9 mouse cellular contexts compared by ENCODE assay signal in genomic region chr16:17132906-17133200, GRCm38 (mm10). TPM values are rescaled to one million over a fixed set of nuclear protein-coding genes. Genes with fewer than 3 reads are reported as not detected.
DNase-seq lines count a peak whose midpoint lies in the region; ATAC-seq and TF ChIP-seq lines count a peak whose summit lies in the region.
"Had no signal": no experiment of that assay in that cellular context is flagged by ENCODE, and none has a peak within 500 bp of the region (broad histone marks: within the 10 kb centered on the region; RNA-seq: fewer than 3 reads in every experiment).

No protein-coding gene starts in this region.

- no peak for DNase-seq in heart, adult 8-10 months (ENCODE audit: low spot score)
- DNase-seq in G1E (ENCODE audit: low spot score): no peak
- no peak for DNase-seq in hindbrain, embryonic 10.5 days (ENCODE audit: low spot score)
- peak; percentile 36 for DNase-seq in midbrain, embryonic 10.5 days (ENCODE audit: low spot score)
- DNase-seq in thymus, postnatal 10 days (ENCODE audit: low spot score in 2 of 2): no peak
- DNase-seq in urinary bladder, postnatal 4 days (ENCODE audit: low spot score in 2 of 2): no peak
- DNase-seq in kidney, postnatal 25 days: no peak

- no peaks in the 10 kb centered on the region for H3K9me3 ChIP-seq in heart, embryonic 15.5 days (replicated peaks)
- H3K9me3 ChIP-seq in G1E (replicated peaks): no peaks in the 10 kb centered on the region
- H3K9me3 ChIP-seq in hindbrain, embryonic 10.5 days: no peaks in the 10 kb centered on the region
- H3K9me3 ChIP-seq in midbrain, embryonic 10.5 days (replicated peaks): no peaks in the 10 kb centered on the region

- H3K36me3 ChIP-seq in heart, embryonic 15.5 days: no peaks in the 10 kb centered on the region
- peaks cover 18% of the 10 kb centered on the region for H3K36me3 ChIP-seq in G1E (replicated peaks)
- peaks cover 12% of the 10 kb centered on the region for H3K36me3 ChIP-seq in hindbrain, embryonic 10.5 days
- peaks cover 13% of the 10 kb centered on the region; the same call in 1 of the 2 replicates for H3K36me3 ChIP-seq in midbrain, embryonic 10.5 days

- H3K4me3 ChIP-seq in heart, embryonic 15.5 days: peak overlapping the region; percentile 86
- H3K4me3 ChIP-seq in G1E (ENCODE audit: low read depth, low read length): peak overlapping the region; percentile 95; the same call in 1 of the 2 replicates
- H3K4me3 ChIP-seq in hindbrain, embryonic 10.5 days: peak overlapping the region; percentile 83
- peak overlapping the region; percentile 83 for H3K4me3 ChIP-seq in midbrain, embryonic 10.5 days

- H3K27me3 ChIP-seq in heart, embryonic 15.5 days: no peaks in the 10 kb centered on the region
- H3K27me3 ChIP-seq in G1E (ENCODE audit: insufficient read depth, low read length): peaks cover 3% of the 10 kb centered on the region
- H3K27me3 ChIP-seq in hindbrain, embryonic 10.5 days (ENCODE audit: insufficient read depth, poor library complexity, severe bottlenecking): peaks cover 5% of the 10 kb centered on the region; the same call in 1 of the 2 replicates
- H3K27me3 ChIP-seq in midbrain, embryonic 10.5 days (ENCODE audit: low read depth, poor library complexity, severe bottlenecking): no peaks in the 10 kb centered on the region

- H3K27ac ChIP-seq in heart, embryonic 15.5 days: no peak overlapping the region
- peak overlapping the region; percentile 94 for H3K27ac ChIP-seq in hindbrain, embryonic 10.5 days
- peak overlapping the region; percentile 92 for H3K27ac ChIP-seq in midbrain, embryonic 10.5 days (replicated peaks)

- 42% methylated on average over 7 of the region's 7 CpGs for WGBS in heart, embryonic 15.5 days
- whole genome bisulfite sequencing in hindbrain, embryonic 10.5 days: 34% methylated on average over 7 of the region's 7 CpGs
- WGBS in midbrain, embryonic 10.5 days: 41% methylated on average over 7 of the region's 7 CpGs

- no peak for ATAC-seq in heart, embryonic 15.5 days (replicated peaks; ENCODE audit: insufficient number of reproducible peaks, insufficient read depth, low FRiP score, low read depth)
- no peak for ATAC-seq in G1E (ENCODE audit: extremely low read depth, insufficient number of reproducible peaks, low FRiP score, poor library complexity, severe bottlenecking)

- no peak for TF ChIP-seq CTCF in G1E (IDR thresholded peaks at IDR 0.05; ENCODE audit: low read depth, low read length)

- peak overlapping the region; percentile 98 for H3K4me2 ChIP-seq in heart, embryonic 15.5 days

- peak overlapping the region; percentile 43; the same call in 1 of the 2 replicates for H3K9ac ChIP-seq in heart, embryonic 15.5 days

- H3K4me1 ChIP-seq in heart, embryonic 15.5 days (replicated peaks): peaks cover 15% of the 10 kb centered on the region
- peaks cover 28% of the 10 kb centered on the region for H3K4me1 ChIP-seq in G1E (ENCODE audit: insufficient read depth, low read depth, low read length)
- H3K4me1 ChIP-seq in hindbrain, embryonic 10.5 days (replicated peaks): peaks cover 23% of the 10 kb centered on the region
- H3K4me1 ChIP-seq in midbrain, embryonic 10.5 days: peaks cover 26% of the 10 kb centered on the region

RNA-seq across cellular contexts. Expression of gene Sdf2l1, which starts 0.7 kb away (rescaled TPM):
- 41.7 and 58.8 TPM in 2 replicates for polyA plus RNA-seq in heart, embryonic 15.5 days (2015; fragmentation: Nextera tagmentation; extraction: Ambion mirVana)
- total RNA-seq in heart, adult 8-10 months (2022): 10 to 100 TPM; 11.8 to 26.0 (median 12.9) TPM
- total RNA-seq in G1E (2014; fragmentation: Nextera tagmentation) (16.5 and 20.2 TPM in 2 replicates), G1E (2017) (43.1 and 48.1 TPM in 2 replicates)
- 74.7 and 93.8 TPM in 2 replicates for polyA plus RNA-seq in G1E (2012)
- polyA plus RNA-seq in hindbrain, embryonic 10.5 days (2016; fragmentation: Nextera tagmentation; extraction: Ambion mirVana): 114 and 136 TPM in 2 replicates
- 101 and 136 TPM in 2 replicates for polyA plus RNA-seq in midbrain, embryonic 10.5 days (2016; fragmentation: Nextera tagmentation; extraction: Ambion mirVana)

RNA-seq across cellular contexts. Expression of gene 2610318N02Rik, which starts 7.9 kb away (rescaled TPM):
- 13.2 and 18.4 TPM in 2 replicates for polyA plus RNA-seq in heart, embryonic 15.5 days (2015; fragmentation: Nextera tagmentation; extraction: Ambion mirVana)
- not detected for total RNA-seq in heart, adult 8-10 months (2022)
- total RNA-seq in G1E (2014; fragmentation: Nextera tagmentation) (18.3 and 27.6 TPM in 2 replicates), G1E (2017) (8.8 and 10.6 TPM in 2 replicates)
- 8.1 and 9.0 TPM in 2 replicates for polyA plus RNA-seq in G1E (2012)
- polyA plus RNA-seq in hindbrain, embryonic 10.5 days (2016; fragmentation: Nextera tagmentation; extraction: Ambion mirVana): 146 and 175 TPM in 2 replicates
- 153 and 184 TPM in 2 replicates for polyA plus RNA-seq in midbrain, embryonic 10.5 days (2016; fragmentation: Nextera tagmentation; extraction: Ambion mirVana)
- total RNA-seq: gastrocnemius, postnatal 14 days had no signal

RNA-seq across cellular contexts. Expression of gene Ydjc, which starts 11.6 kb away (rescaled TPM):
- 4.5 and 6.6 TPM in 2 replicates for polyA plus RNA-seq in heart, embryonic 15.5 days (2015; fragmentation: Nextera tagmentation; extraction: Ambion mirVana)
- 1 to 10 TPM; 1.8 to 2.6 (median 2.3) TPM for total RNA-seq in heart, adult 8-10 months (2022)
- 9.3 and 10.4 TPM in 2 replicates for total RNA-seq in G1E (2014; fragmentation: Nextera tagmentation)
- total RNA-seq in G1E (2017): 15.3 and 23.4 TPM in 2 replicates
- polyA plus RNA-seq in G1E (2012): 55.2 and 79.3 TPM in 2 replicates
- polyA plus RNA-seq in hindbrain, embryonic 10.5 days (2016; fragmentation: Nextera tagmentation; extraction: Ambion mirVana): 7.8 and 10.1 TPM in 2 replicates
- 5.4 and 6.8 TPM in 2 replicates for polyA plus RNA-seq in midbrain, embryonic 10.5 days (2016; fragmentation: Nextera tagmentation; extraction: Ambion mirVana)

RNA-seq across cellular contexts. Expression of gene Ccdc116, which starts 14.2 kb away (rescaled TPM):
- 0.16 and 0.34 TPM in 2 replicates for polyA plus RNA-seq in heart, embryonic 15.5 days (2015; fragmentation: Nextera tagmentation; extraction: Ambion mirVana)
- total RNA-seq in heart, adult 8-10 months (2022): under 1 TPM in 2 of 4 experiments, not detected in 2; 0.31 to 0.33 TPM
- total RNA-seq in G1E (2014; fragmentation: Nextera tagmentation) (3.9 and 5.3 TPM in 2 replicates), G1E (2017) (2.5 and 2.8 TPM in 2 replicates)
- polyA plus RNA-seq in G1E (2012): 4.6 TPM in 2 replicates
- polyA plus RNA-seq in hindbrain, embryonic 10.5 days (2016; fragmentation: Nextera tagmentation; extraction: Ambion mirVana): 0.73 and 0.75 TPM in 2 replicates
- 0.39 and 0.57 TPM in 2 replicates for polyA plus RNA-seq in midbrain, embryonic 10.5 days (2016; fragmentation: Nextera tagmentation; extraction: Ambion mirVana)

RNA-seq across cellular contexts. Expression of gene Ppil2, which starts 21.8 kb away (rescaled TPM):
- 89.8 and 106 TPM in 2 replicates for polyA plus RNA-seq in heart, embryonic 15.5 days (2015; fragmentation: Nextera tagmentation; extraction: Ambion mirVana)
- 10 to 100 TPM; 36.2 to 39.6 (median 38.1) TPM for total RNA-seq in heart, adult 8-10 months (2022)
- total RNA-seq in G1E (2014; fragmentation: Nextera tagmentation) (111 and 127 TPM in 2 replicates), G1E (2017) (110 and 122 TPM in 2 replicates)
- 65.1 and 70.4 TPM in 2 replicates for polyA plus RNA-seq in G1E (2012)
- 159 and 177 TPM in 2 replicates for polyA plus RNA-seq in hindbrain, embryonic 10.5 days (2016; fragmentation: Nextera tagmentation; extraction: Ambion mirVana)
- polyA plus RNA-seq in midbrain, embryonic 10.5 days (2016; fragmentation: Nextera tagmentation; extraction: Ambion mirVana): 149 and 170 TPM in 2 replicates
